Mouse (Mus musculus) heart, embryonic 11.5 days (tissue): ENCODE data around the gene Cldn9. TPM values are rescaled to one million over a fixed set of nuclear protein-coding genes. Genes with fewer than 3 reads are reported as not detected.

ENCODE experiments used
- ATAC-seq: fragments of 200-750 bp; cut with Nextera tagmentation; replicated peaks from 2 replicates; pipeline ENCODE4 v1.8.0; 2017; ENCODE audit warnings: moderate library complexity; ENCODE audit not compliant: insufficient number of reproducible peaks, low FRiP score, low TSS enrichment
- H3K27ac ChIP-seq: fragments of 300-500 bp; sonication (generic); 2 replicates; pipeline ENCODE4 v1.5.1; 2014; ENCODE audit warnings: mild to moderate bottlenecking, low read depth, low read length
- H3K27me3 ChIP-seq: fragments of 300-500 bp; sonication (generic); 2 replicates; pipeline ENCODE4 v1.6.1; 2014; ENCODE audit warnings: mild to moderate bottlenecking, low read length, mixed read lengths; ENCODE audit not compliant: control insufficient read depth, insufficient read depth
- H3K36me3 ChIP-seq: fragments of 300-500 bp; sonication (generic); 2 replicates; pipeline ENCODE4 v1.6.1; 2014; ENCODE audit warnings: mild to moderate bottlenecking, low read length, moderate library complexity, mixed read lengths; ENCODE audit not compliant: control insufficient read depth, insufficient read depth
- H3K4me1 ChIP-seq: fragments of 300-500 bp; sonication (generic); 2 replicates; pipeline ENCODE4 v1.6.1; 2014; ENCODE audit warnings: low read length; ENCODE audit not compliant: control insufficient read depth, insufficient read depth
- H3K4me2 ChIP-seq: fragments of 300-500 bp; sonication (generic); 2 replicates; pipeline ENCODE4 v1.6.1; 2014; ENCODE audit warnings: mild to moderate bottlenecking, moderate library complexity
- H3K4me3 ChIP-seq: fragments of 300-500 bp; sonication (generic); 2 replicates; pipeline ENCODE4 v1.5.1; 2014; ENCODE audit warnings: low read depth, low read length
- H3K9ac ChIP-seq: fragments of 300-500 bp; sonication (generic); 2 replicates; pipeline ENCODE4 v1.6.1; 2014; ENCODE audit warnings: mild to moderate bottlenecking, low read depth, low read length, moderate library complexity
- H3K9me3 ChIP-seq: fragments of 300-500 bp; sonication (generic); replicated peaks from 2 replicates; pipeline ENCODE4 v1.6.1; 2016; ENCODE audit warnings: low read length; ENCODE audit not compliant: control insufficient read depth
- WGBS: fragments of 180-500 bp; shearing (Covaris S2); extraction: QIAGEN DNeasy Blood & Tissue Kit; methylation state at CpG from one replicate; pipeline ENCODE4 v1.1.7; 2014; ENCODE audit not compliant: insufficient replicate concordance; 5-methylcytosine and 5-hydroxymethylcytosine counted together
- polyA plus RNA-seq: library from polyadenylated mRNA; unstranded; fragments of >200 nt; fragmentation: Nextera tagmentation; extraction: Ambion mirVana; gene quantifications from 2 replicates; pipeline ENCODE4 v1.2.1, GENCODE M21; 2014

Gene Cldn9
- polyA plus RNA-seq, 1 experiment from 2014 or later = 0.46 TPM

DNA sequence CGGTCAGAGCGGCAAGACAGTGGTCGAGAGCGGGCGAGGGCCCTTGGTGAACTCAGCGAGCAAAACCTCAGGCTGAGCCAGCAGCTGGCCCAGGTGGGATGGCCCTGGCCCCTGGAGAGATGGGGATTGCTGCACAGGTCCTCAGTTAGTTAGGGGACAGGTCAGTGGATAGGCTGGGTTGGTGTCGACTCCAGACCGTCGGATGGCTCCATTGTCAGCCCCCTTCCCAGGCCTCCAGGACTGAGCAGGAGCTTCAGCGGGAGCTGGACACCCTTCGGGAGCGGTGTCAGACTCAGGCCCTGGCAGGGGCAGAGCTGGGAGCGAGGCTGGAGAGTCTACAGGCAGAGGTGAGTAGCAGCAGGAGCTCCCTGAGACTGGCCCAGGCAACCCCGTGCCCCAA is 18.3 kb downstream of the Cldn9 start:
- Histone ChIP-seq H3K36me3 (peaks cover 22% of the 10 kb centered on the region), H3K9ac (no peak overlapping the region), H3K9me3 (no peaks in the 10 kb centered on the region), H3K4me2 (no peak overlapping the region), H3K4me1 (no peaks in the 10 kb centered on the region), H3K27ac (no peak overlapping the region), H3K4me3 (no peak overlapping the region), H3K27me3 (peaks cover 27% of the 10 kb centered on the region)
- no peak for ATAC-seq
- WGBS = 78% methylated on average over 14 of the region's 14 CpGs

- Histone ChIP-seq H3K9me3 (no peaks in the 10 kb centered on the region), H3K4me3 (no peak overlapping the region), H3K4me1 (no peaks in the 10 kb centered on the region), H3K27me3 (peaks cover 37% of the 10 kb centered on the region), H3K27ac (no peak overlapping the region), H3K36me3 (peaks cover 17% of the 10 kb centered on the region), H3K9ac (no peak overlapping the region), H3K4me2 (no peak overlapping the region)
- no peak for ATAC-seq
- WGBS = 14% methylated on average over 5 of the region's 5 CpGs
Measured at GRCm38 (mm10) chr17:23664556-23665021, 19.2 kb downstream of the Cldn9 start.

- H3K4me1 ChIP-seq = no peaks in the 10 kb centered on the region
- no peak overlapping the region for H3K9ac ChIP-seq
- no peak for ATAC-seq
- H3K27me3 ChIP-seq = peaks cover 44% of the 10 kb centered on the region
- H3K27ac ChIP-seq = no peak overlapping the region
- no peak overlapping the region for H3K4me2 ChIP-seq
- WGBS = 2% methylated on average over 9 of the region's 9 CpGs
- H3K9me3 ChIP-seq = no peaks in the 10 kb centered on the region
- 0 out of 2 replicates have a peak, but pooled peaks cover 3% of the 10 kb centered on the region for H3K36me3 ChIP-seq
- H3K4me3 ChIP-seq = no peak overlapping the region
Measured at GRCm38 (mm10) chr17:23661526-23661925, 22.3 kb downstream of the Cldn9 start.

DNA sequence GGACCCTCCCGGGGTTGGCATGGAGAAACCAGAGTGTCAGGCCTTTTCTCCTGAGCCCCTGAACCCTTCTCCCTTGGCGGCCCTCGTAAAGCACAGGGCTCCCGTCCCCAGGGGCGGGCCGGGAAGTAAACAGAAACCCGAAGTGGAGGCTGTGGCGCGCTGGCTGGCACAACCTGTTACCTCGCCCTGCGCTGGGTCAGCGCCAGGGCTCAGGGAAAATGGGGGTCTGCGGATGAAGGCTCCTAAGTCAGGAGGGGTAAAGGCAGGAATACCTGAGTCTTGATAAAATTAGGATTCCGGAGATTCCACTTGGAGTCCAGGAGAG is 23.0 kb downstream of the Cldn9 start:
- WGBS = 2% methylated on average over 14 of the region's 14 CpGs
- Histone ChIP-seq H3K4me1 (no peaks in the 10 kb centered on the region), H3K4me2 (peak overlapping the region; percentile 7; the same call in 1 of the 2 replicates), H3K9ac (no peak overlapping the region), H3K36me3 (no peaks in the 10 kb centered on the region), H3K27ac (no peak overlapping the region), H3K9me3 (no peaks in the 10 kb centered on the region), H3K4me3 (no peak overlapping the region), H3K27me3 (peaks cover 46% of the 10 kb centered on the region)
- no peak for ATAC-seq

- H3K9ac ChIP-seq = no peak within 1 kb of the TSS
- peaks cover 46% of the 10 kb centered on the region for H3K27me3 ChIP-seq
- H3K4me2 ChIP-seq = peak within 1 kb of the TSS; percentile 7; the same call in 1 of the 2 replicates
- WGBS = 9% methylated on average over 27 of the region's 27 CpGs
- H3K4me3 ChIP-seq = peak within 1 kb of the TSS; percentile 11; the same call in 1 of the 2 replicates
- ATAC-seq = no peak
- H3K4me1 ChIP-seq = no peaks in the 10 kb centered on the region
- H3K9me3 ChIP-seq = no peaks in the 10 kb centered on the region
- no peak within 1 kb of the TSS for H3K27ac ChIP-seq
- no peaks in the 10 kb centered on the region for H3K36me3 ChIP-seq
Measured at GRCm38 (mm10) chr17:23660117-23660875, 23.5 kb downstream of the Cldn9 start, which contains the start of gene Bicdl2. Bicdl2 (plus strand) TSS chr17:23660506.

DNA sequence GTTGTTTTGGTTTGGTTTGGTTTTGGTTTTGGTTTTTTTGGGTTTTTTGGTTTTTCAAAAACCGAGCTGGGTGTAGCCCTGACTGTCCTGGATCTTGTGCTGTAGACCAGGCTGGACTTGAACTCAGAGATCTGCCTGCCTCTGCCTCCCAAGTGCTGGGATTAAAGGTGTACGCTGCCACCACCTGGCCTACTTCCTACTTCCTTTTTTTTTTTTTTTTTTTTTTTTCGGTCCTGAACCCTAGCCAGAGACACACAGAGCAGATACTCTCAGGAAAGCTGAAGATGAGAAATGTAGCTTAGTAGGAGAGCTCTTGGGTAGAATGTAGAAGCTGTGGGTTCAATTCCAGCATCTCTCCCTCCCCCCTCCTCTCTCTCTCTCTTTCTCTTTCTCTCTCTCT is 25.4 kb downstream of the Cldn9 start:
- Histone ChIP-seq H3K36me3 (no peaks in the 10 kb centered on the region), H3K27me3 (peaks cover 46% of the 10 kb centered on the region), H3K27ac (no peak overlapping the region), H3K4me1 (no peaks in the 10 kb centered on the region), H3K4me2 (no peak overlapping the region), H3K9ac (no peak overlapping the region), H3K9me3 (no peaks in the 10 kb centered on the region), H3K4me3 (no peak overlapping the region)
- ATAC-seq = no peak
- WGBS = 77% methylated on average over 3 of the region's 3 CpGs

- no peak overlapping the region for H3K9ac ChIP-seq
- WGBS = 62% methylated on average over 2 of the region's 2 CpGs
- no peak overlapping the region for H3K4me2 ChIP-seq
- no peaks in the 10 kb centered on the region for H3K36me3 ChIP-seq
- no peak overlapping the region for H3K4me3 ChIP-seq
- no peaks in the 10 kb centered on the region for H3K9me3 ChIP-seq
- ATAC-seq = no peak
- H3K27ac ChIP-seq = no peak overlapping the region
- no peaks in the 10 kb centered on the region for H3K4me1 ChIP-seq
- peaks cover 8% of the 10 kb centered on the region for H3K27me3 ChIP-seq
Measured at GRCm38 (mm10) chr17:23654410-23654809, 29.4 kb downstream of the Cldn9 start.

DNA sequence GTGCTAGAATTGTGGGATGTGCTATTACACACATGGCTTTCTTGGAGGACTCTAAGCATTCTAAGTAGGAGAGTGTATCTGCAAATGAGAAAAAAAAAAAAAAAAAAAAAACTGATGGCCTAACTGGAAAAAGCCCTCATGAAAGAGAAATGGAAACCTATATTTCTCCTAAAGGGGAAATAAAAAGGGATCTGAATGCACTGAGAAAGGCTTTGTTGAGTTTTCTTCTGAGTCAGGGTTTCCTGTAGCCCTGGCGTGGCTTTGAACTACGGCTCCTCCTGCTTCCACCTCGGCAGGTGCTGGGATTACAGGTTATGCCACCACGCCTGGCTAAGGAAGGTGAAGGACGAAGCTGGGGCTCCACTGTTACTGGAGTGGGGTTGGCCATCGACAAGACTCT is 29.8 kb downstream of the Cldn9 start:
- no peaks in the 10 kb centered on the region for H3K9me3 ChIP-seq
- no peak for ATAC-seq
- 52% methylated on average over 6 of the region's 6 CpGs for WGBS
- H3K27ac ChIP-seq = no peak overlapping the region
- no peak overlapping the region for H3K4me2 ChIP-seq
- H3K27me3 ChIP-seq = peaks cover 4% of the 10 kb centered on the region; the same call in 1 of the 2 replicates
- H3K4me1 ChIP-seq = no peaks in the 10 kb centered on the region
- no peaks in the 10 kb centered on the region for H3K36me3 ChIP-seq
- H3K4me3 ChIP-seq = no peak overlapping the region
- no peak overlapping the region for H3K9ac ChIP-seq

GRCm38 (mm10) chr17:23653324-23653723 is 30.5 kb downstream of the Cldn9 start:
- no peak overlapping the region for H3K27ac ChIP-seq
- H3K36me3 ChIP-seq = no peaks in the 10 kb centered on the region
- H3K4me2 ChIP-seq = no peak overlapping the region
- 69% methylated on average over 1 of the region's 2 CpGs for WGBS
- no peak overlapping the region for H3K4me3 ChIP-seq
- H3K9me3 ChIP-seq = no peaks in the 10 kb centered on the region
- no peaks in the 10 kb centered on the region for H3K4me1 ChIP-seq
- no peak overlapping the region for H3K9ac ChIP-seq
- H3K27me3 ChIP-seq = 0 out of 2 replicates have a peak, but pooled peaks cover 4% of the 10 kb centered on the region
- no peak for ATAC-seq
